Mouse (Mus musculus) layer of hippocampus, adult 2 months (tissue): Measurements from ENCODE around the gene Prkce. TPM values are rescaled to one million over a fixed set of nuclear protein-coding genes. Genes with fewer than 3 reads are reported as not detected.

Source experiments
- DNase-seq, 2 experiments: peaks; one replicate each; pipeline ENCODE4 v3.0.0; 2022; ENCODE audit warnings: low spot score in 2 of 2
- H3K27ac ChIP-seq: fragments of 200-600 bp; 2 replicates; pipeline ENCODE4 v1.8.1; 2022
- H3K4me3 ChIP-seq: fragments of 200-600 bp; 2 replicates; pipeline ENCODE4 v1.8.1; 2022; ENCODE audit warnings: mild to moderate bottlenecking
- CTCF ChIP-seq: fragments of 200-600 bp; conservative IDR thresholded peaks from 2 replicates; pipeline ENCODE4 v1.8.1; 2022; ENCODE audit warnings: antibody characterized with exemption, mild to moderate bottlenecking, moderate library complexity
- total RNA-seq, 2 experiments: library from RNA; stranded (reverse); gene quantifications; 2 replicates each; pipeline ENCODE4 v1.2.3; 2021

Prkce gene
- total RNA-seq, 2 experiments from 2014 or later, result 422 to 451 TPM

DNA sequence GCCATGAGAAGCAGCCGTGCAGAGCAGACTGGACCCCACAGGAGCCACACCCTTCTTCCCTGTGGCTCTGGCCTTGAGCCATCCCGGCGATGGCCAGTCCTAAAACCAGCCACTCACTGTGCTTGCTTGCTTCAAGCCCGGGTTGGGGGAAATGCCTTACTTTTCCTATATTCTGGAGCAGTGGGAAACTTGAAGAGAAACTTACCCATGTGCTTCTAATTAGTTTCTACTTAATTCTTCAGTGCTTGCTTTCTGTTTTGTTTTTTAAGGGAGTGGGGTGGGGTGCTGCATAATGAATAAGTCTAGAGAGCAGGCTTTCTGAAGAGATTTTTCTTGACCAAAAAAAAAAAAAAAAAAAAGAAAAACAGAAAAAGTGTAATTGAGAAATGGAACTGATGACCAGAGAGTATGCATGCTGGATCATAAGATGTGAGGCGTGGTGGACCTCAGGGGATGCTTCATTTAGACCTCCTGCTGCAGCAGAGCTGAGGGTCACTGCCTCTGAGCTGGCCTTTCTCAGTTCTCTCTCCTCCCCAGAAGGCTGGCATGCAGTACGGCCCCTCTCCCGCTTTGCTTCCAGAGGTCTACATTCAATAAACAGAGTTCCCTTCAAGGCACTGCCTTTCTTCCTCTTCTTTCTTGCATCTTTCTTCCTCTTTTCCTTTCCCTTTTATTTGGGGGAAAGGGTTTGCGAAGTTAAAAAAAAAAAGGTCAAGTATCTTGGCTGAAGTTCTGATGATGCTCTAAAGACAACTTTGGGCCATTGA, 109.6 kb downstream of the Prkce start:
- Histone ChIP-seq H3K27ac (peak overlapping the region; percentile 8; the same call in 1 of the 2 replicates), H3K4me3 (no peak overlapping the region)
- no peak for TF ChIP-seq CTCF
- no peak for DNase-seq

DNA sequence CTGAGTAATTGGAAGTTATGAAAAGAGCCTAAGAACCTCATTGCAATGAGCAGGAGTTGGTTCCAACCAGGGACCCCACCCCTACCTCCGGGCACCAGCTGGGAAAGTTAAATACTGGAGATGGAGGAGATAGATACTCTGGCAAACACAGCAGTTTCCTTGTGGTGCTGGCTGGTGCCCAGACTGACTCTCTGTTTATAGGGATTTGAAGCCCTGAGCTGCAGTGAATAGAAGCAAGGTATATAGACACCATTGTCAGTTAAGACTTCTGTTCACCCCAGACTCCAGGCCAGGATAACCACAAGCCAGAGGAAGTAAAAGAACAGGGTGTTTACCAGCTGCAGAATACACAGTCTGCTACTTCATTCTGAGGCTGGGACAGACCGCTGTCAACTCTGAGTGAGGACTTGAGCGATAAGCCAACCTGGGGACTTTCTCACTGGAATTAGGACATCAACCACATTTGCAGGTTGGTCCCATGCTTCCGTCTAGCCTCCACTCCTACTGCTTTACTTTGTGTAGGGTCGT, 110.5 kb downstream of the Prkce start:
- DNase-seq, result no peak
- TF ChIP-seq CTCF, result no peak
- peak overlapping the region; percentile 40 for H3K27ac ChIP-seq

DNA sequence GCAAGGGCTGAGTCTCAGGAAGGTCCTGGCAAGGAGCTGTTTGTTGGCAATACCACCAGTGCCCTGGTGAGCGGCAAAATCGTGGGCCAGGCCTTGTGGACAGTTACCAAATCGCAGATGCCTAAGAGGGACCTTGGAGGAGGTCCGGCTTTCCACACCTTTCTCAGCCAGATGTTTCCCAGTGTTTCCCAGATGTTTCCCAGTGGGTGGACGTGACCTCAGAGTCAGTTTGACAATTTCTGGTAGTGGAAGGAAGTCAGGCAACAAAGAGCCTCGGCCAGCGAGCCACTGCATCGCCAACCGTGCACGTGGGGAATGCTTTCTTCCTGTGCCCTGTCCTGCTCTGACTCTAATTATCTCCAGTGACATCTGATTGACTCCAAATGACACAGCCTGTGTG, 112.2 kb downstream of the Prkce start:
- no peak for TF ChIP-seq CTCF
- DNase-seq, result no peak
- H3K27ac ChIP-seq, result peak overlapping the region; percentile 28; the same call in 1 of the 2 replicates
- H3K4me3 ChIP-seq, result no peak overlapping the region

More for the DNA sequence above, 110.5 kb downstream of the Prkce start:
- no peak overlapping the region for H3K4me3 ChIP-seq

DNA sequence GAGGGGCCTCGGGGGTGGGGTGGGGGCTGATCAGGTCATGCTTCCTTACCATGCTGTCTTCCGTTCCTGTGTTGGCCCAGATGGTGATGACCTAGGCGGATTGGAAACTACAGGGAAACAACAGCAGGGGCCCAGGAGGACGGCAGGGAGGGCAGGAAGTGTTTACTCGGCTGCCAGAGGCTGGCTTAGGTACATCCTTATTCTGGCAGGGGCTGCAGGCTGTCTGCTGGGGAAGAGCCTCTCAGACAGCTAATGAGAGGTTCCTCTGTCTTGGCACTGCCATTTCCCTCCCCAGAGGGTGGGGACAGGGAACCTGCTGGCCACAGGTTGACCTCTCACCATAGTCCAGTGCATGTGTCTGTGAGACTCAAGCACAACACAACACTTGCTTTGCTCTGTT, 116.2 kb downstream of the Prkce start:
- Histone ChIP-seq H3K4me3 (no peak overlapping the region), H3K27ac (peak overlapping the region; percentile 48; the same call in 1 of the 2 replicates)
- no peak for TF ChIP-seq CTCF
- no peak for DNase-seq

DNA sequence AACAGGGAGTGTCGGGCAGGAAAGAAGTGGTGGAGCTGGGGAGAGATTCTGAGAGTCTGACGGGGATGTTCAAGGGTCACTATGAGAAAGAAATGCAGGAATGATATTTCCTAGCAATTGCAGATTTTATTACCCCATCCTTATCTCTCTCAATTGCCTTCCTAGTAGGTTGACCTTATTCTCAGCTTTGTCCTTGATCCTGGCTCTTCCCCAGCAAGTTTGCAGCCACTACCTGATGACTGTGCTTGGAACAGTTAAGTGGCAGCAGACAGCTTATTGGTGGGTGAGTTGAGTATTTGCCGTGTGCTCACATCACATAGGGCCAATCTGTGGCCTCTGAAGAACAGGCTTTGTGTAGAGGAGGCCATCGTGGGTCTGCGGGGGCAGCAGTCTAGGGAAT, 117.5 kb downstream of the Prkce start:
- no peak for DNase-seq
- no peak for TF ChIP-seq CTCF
- Histone ChIP-seq H3K4me3 (no peak overlapping the region), H3K27ac (no peak overlapping the region; the same call in 1 of the 2 replicates)

DNA sequence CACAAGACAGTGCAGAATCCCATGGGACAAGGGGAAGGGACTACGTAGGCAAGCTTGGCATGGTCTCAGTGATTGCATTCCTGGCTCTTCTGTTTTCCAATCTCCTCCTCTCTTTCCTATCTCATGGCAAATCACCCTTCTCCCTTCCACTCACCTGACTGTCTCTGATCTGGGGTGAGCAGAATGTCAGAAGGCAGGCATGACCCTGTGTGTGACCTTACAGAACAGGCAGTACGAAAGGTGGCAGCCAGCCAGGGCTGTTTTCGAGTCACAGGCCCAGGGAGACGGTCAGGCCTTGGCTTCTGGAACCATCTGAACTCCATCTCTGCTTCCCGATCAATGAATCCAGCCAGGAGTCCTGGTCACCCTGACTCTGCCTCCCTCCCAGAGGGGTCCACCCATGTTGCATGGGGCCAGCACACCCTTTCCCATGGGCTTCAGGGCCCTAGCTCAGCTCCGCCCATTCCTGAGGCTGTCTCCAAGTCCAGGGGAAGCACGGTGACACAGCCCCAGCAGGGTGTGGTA, 119.2 kb downstream of the Prkce start:
- peak overlapping the region; percentile 10; the same call in 1 of the 2 replicates for H3K27ac ChIP-seq
- no peak for DNase-seq
- no peak for TF ChIP-seq CTCF
- H3K4me3 ChIP-seq, result no peak overlapping the region

DNA sequence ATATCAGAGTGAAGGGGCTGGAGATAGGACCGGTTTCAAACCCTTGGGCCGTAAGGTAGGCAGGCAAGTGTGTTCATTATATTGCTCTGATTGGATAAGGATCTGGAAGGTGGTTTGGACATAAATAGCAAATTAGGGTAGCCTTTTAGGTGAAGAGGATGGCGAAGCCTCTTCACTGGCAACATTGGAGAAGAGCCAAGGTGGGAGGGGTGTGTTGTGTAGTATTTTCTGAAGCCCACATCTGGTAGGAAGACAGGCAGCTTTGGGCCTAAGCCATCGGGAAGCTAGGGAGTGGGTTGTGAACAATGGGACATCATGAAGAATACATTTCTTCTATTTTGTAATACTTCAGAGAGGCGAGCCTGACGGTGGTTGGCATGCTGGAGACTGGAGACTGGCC, 125.1 kb downstream of the Prkce start:
- H3K4me3 ChIP-seq, result no peak overlapping the region; the same call in 1 of the 2 replicates
- DNase-seq, result no peak
- TF ChIP-seq CTCF, result no peak
- peak overlapping the region; percentile 37; the same call in 1 of the 2 replicates for H3K27ac ChIP-seq

DNA sequence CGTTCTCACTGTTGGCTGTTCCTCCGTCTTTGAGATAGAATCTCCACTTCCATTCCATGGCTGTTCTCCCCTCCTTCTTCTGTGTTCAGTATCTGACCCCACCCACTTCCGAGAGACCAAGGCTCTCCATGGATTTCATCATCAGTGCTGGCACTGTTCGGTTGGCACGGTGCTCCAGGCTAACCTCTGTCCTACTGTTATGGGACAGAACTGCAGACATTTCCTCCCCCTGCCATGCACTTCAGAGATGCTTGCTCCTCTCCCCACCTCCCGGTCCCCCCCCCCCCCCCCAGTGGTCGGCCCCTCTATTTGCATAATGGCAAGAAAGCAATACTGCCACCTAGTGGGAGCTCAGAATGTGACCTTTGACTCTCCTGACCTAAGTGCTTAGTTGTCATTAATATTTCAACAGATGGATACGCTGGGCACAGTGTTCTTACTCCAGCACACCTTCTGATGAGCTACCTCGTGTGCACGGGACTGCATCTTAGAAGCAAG, 125.7 kb downstream of the Prkce start:
- DNase-seq, result no peak
- peak; percentile 77 for TF ChIP-seq CTCF
- peak overlapping the region; percentile 37; the same call in 1 of the 2 replicates for H3K27ac ChIP-seq
- H3K4me3 ChIP-seq, result peak overlapping the region; percentile 17; the same call in 1 of the 2 replicates

DNA sequence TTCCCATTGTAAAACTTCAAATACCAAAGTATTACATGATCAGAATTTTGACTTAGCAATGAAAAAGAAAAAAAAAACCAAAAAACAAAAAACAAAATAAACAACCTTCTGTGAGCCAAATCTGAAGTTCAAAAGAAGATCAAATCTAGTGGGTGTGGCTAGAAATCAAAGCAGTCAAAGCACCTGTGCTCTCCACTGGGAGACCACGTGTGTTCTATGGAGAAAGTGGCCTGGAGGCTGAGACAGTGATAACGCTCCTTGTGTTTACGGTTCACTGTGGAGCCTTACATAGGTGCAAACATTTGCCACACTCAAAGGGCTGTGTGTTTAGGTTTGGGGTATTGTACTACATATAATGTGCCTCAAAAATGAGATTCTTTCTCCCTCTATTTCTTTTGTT, 132.0 kb downstream of the Prkce start:
- Histone ChIP-seq H3K27ac (no peak overlapping the region), H3K4me3 (no peak overlapping the region)
- no peak for DNase-seq
- TF ChIP-seq CTCF, result no peak

DNA sequence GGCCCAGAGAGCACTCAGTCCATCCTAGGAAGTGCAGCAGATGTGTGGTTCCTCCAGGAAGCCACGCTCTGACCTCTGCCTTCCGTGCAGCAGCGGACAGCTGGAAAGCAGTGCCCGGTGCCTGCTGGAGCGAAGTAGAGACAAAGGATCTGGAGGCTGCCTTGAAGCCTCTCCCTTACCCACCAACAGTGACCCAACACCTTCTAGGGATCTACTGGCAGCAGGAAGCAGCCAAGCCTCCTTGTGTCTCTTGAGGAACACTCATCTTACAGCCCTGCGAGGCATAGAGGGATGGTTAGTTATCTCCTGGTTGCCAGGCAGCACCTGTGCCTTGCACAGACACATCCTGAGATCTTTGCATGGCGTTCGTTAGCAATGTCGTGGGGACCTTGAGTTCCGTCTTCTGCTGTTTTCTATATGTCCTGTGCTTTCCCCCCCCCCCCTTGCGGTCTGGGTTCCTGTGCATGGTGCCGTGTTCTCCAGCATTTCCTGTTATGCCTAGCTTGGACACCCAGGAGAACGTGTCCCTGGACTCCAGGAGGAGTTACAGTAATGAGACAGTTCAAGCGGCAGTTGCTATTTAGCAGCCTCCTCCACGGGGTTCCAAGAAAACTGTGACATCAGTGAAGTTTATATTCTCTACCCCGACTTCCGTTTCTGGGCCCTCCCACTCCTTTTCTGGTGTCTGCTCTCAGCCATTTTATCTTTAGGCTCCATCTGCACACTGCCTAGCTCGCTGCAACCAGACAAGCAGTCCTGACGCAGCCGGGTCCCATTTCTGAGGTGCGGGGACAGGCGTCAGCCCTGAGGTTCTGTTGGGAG, 133.4 kb downstream of the Prkce start:
- peak overlapping the region; percentile 17; the same call in 1 of the 2 replicates for H3K4me3 ChIP-seq
- TF ChIP-seq CTCF, result no peak
- peak overlapping the region; percentile 81 for H3K27ac ChIP-seq
- peak; percentile 52 to 79 for DNase-seq

DNA sequence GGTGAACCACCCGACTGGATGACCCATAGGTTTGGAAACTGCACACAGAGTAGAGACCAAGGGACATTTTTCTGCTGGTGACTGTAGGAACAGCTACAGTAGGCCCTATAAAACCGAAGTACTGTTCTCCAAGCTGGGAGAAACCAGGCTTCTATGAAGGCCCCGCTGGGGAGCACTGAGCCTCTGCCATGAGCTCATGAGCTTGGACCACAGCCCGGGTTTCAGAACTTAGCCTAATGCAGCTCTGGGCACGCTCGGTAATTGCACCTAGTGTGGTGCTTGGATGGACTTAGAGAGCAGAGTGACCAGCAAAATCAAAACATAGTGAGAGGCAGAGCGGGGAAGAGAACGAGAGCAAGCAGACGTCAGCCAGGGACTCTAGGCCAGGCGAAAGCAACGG, 134.7 kb downstream of the Prkce start:
- peak in 1 of 2 experiments; percentile 46 for DNase-seq
- Histone ChIP-seq H3K4me3 (no peak overlapping the region), H3K27ac (peak overlapping the region; percentile 81)
- TF ChIP-seq CTCF, result peak; percentile 10; the same call in 1 of the 2 replicates

DNA sequence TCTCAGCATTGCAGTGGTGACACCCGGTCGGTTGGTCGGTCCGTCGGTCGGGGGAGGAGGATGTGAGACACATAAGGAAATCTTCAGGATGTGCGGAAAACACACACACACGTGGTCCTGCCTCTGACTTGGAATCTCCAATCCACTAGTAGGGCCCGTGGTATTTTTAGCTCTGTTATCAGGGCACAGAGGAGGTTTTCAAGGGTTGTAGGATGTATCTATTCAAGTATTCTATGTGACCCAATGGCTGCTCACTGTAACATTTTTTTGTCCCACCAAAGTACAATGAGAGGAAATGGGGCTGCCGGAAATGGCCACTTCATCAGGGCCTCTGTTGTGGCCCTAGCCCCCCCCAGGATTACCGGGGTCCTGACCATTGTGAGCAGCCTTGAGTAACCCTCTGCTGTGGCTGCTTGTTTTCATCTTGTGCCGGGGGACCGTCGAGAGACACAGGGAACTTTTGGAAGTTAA, 135.3 kb downstream of the Prkce start:
- no peak for DNase-seq
- Histone ChIP-seq H3K4me3 (no peak overlapping the region), H3K27ac (peak overlapping the region; percentile 81; the same call in 1 of the 2 replicates)
- no peak for TF ChIP-seq CTCF
